Mouse (Mus musculus) lung, embryonic 15.5 days (tissue): Measurements from ENCODE around the gene Eif3g. TPM values are rescaled to one million over a fixed set of nuclear protein-coding genes. Genes with fewer than 3 reads are reported as not detected.
A peak's percentile ranks its signal among the peaks of the same experiment; 100 is the strongest.

ENCODE experiments used
- ATAC-seq: fragments of 200-750 bp; cut with Nextera tagmentation; 2 replicates; pipeline ENCODE4 v1.8.0; 2017; ENCODE audit warnings: moderate number of reproducible peaks, borderline replicate concordance; ENCODE audit not compliant: low FRiP score, low TSS enrichment; ENCODE audit errors: extremely low read depth
- H3K27ac ChIP-seq: fragments of 300-500 bp; sonication (generic); 2 replicates; pipeline ENCODE4 v1.5.1; 2015; ENCODE audit warnings: moderate library complexity, mild to moderate bottlenecking, inconsistent platforms
- H3K27me3 ChIP-seq: fragments of 300-500 bp; sonication (generic); 2 replicates; pipeline ENCODE4 v1.6.1; 2015; ENCODE audit warnings: inconsistent platforms
- H3K36me3 ChIP-seq: fragments of 300-500 bp; sonication (generic); 2 replicates; pipeline ENCODE4 v1.6.1; 2015; ENCODE audit warnings: inconsistent platforms
- H3K4me1 ChIP-seq: fragments of 300-500 bp; sonication (generic); 2 replicates; pipeline ENCODE4 v1.6.1; 2015; ENCODE audit warnings: inconsistent platforms
- H3K4me2 ChIP-seq: fragments of 300-500 bp; sonication (generic); 2 replicates; pipeline ENCODE4 v1.6.1; 2015; ENCODE audit warnings: inconsistent platforms, mild to moderate bottlenecking, moderate library complexity
- H3K4me3 ChIP-seq: fragments of 300-500 bp; sonication (generic); 2 replicates; pipeline ENCODE4 v1.5.1; 2015; ENCODE audit warnings: mild to moderate bottlenecking, inconsistent platforms
- H3K9ac ChIP-seq: fragments of 300-500 bp; sonication (generic); 2 replicates; pipeline ENCODE4 v1.6.1; 2015; ENCODE audit warnings: inconsistent platforms
- H3K9me3 ChIP-seq: fragments of 300-500 bp; sonication (generic); 2 replicates; pipeline ENCODE4 v1.6.1; 2016; ENCODE audit warnings: inconsistent platforms
- WGBS: fragments of 180-500 bp; shearing (Covaris S2); methylation state at CpG from one replicate; pipeline ENCODE4 v1.1.7; 2015; 5-methylcytosine and 5-hydroxymethylcytosine counted together
- microRNA-seq: library from miRNA; unstranded; fragments of <30 nt; microRNA quantifications from one replicate; pipeline ENCODE4, GENCODE M21; 2016
- polyA plus RNA-seq: library from polyadenylated mRNA; unstranded; fragments of >200 nt; fragmentation: Nextera tagmentation; extraction: Ambion mirVana; gene quantifications from 2 replicates; pipeline ENCODE4 v1.2.1, GENCODE M21; 2015

The Eif3g gene
- polyA plus RNA-seq, 1 experiment from 2014 or later = 281 TPM

GRCm38 (mm10) chr9:20870211-20871173, 27.9 kb downstream of the Eif3g start:
- Histone ChIP-seq H3K27ac (no peak overlapping the region), H3K9ac (no peak overlapping the region), H3K36me3 (peaks cover 3% of the 10 kb centered on the region; the same call in 1 of the 2 replicates), H3K4me3 (no peak overlapping the region), H3K4me2 (no peak overlapping the region), H3K27me3 (peaks cover 38% of the 10 kb centered on the region), H3K4me1 (peaks cover 8% of the 10 kb centered on the region; the same call in 1 of the 2 replicates), H3K9me3 (no peaks in the 10 kb centered on the region)
- 71% methylated on average over 12 of the region's 12 CpGs for WGBS
- ATAC-seq = no peak

GRCm38 (mm10) chr9:20869246-20869645, 29.2 kb downstream of the Eif3g start:
- Histone ChIP-seq H3K4me1 (peaks cover 8% of the 10 kb centered on the region; the same call in 1 of the 2 replicates), H3K4me3 (peak overlapping the region; percentile 67), H3K27me3 (peaks cover 38% of the 10 kb centered on the region), H3K27ac (no peak overlapping the region), H3K9me3 (no peaks in the 10 kb centered on the region), H3K9ac (peak overlapping the region; percentile 54; the same call in 1 of the 2 replicates), H3K4me2 (peak overlapping the region; percentile 85), H3K36me3 (peaks cover 3% of the 10 kb centered on the region; the same call in 1 of the 2 replicates)
- 4% methylated on average over 19 of the region's 19 CpGs for WGBS
- no peak for ATAC-seq

- Histone ChIP-seq H3K36me3 (peaks cover 3% of the 10 kb centered on the region; the same call in 1 of the 2 replicates), H3K27me3 (peaks cover 38% of the 10 kb centered on the region), H3K4me2 (peak within 1 kb of the TSS; percentile 85), H3K9me3 (no peaks in the 10 kb centered on the region), H3K4me3 (peak within 1 kb of the TSS; percentile 67), H3K9ac (peak within 1 kb of the TSS; percentile 54), H3K4me1 (peaks cover 8% of the 10 kb centered on the region; the same call in 1 of the 2 replicates), H3K27ac (no peak within 1 kb of the TSS)
- ATAC-seq = peak; percentile 55
- 4% methylated on average over 53 of the region's 53 CpGs for WGBS
These were observed 29.9 kb downstream of the Eif3g start, which contains the start of gene A230050P20Rik for GRCm38 (mm10) chr9:20868448-20869001. TSS of gene A230050P20Rik (plus strand) at chr9:20868642.

- Histone ChIP-seq H3K27me3 (peaks cover 38% of the 10 kb centered on the region), H3K9me3 (no peaks in the 10 kb centered on the region)
- 52% methylated on average over 3 of the region's 3 CpGs for WGBS
These were observed 31.5 kb downstream of the Eif3g start for GRCm38 (mm10) chr9:20866879-20867278.

GRCm38 (mm10) chr9:20862225-20862624, 36.2 kb downstream of the Eif3g start:
- no peaks in the 10 kb centered on the region for H3K9me3 ChIP-seq
- H3K4me1 ChIP-seq = no peaks in the 10 kb centered on the region
- H3K27ac ChIP-seq = no peak overlapping the region
- no peak overlapping the region for H3K9ac ChIP-seq
- H3K4me2 ChIP-seq = no peak overlapping the region
- H3K27me3 ChIP-seq = peaks cover 5% of the 10 kb centered on the region
- 45% methylated on average over 4 of the region's 4 CpGs for WGBS
- no peak overlapping the region for H3K4me3 ChIP-seq
- no peak for ATAC-seq
- H3K36me3 ChIP-seq = no peaks in the 10 kb centered on the region

More at GRCm38 (mm10) chr9:20866879-20867278, 31.5 kb downstream of the Eif3g start:
- no peak overlapping the region for H3K27ac ChIP-seq
- H3K9ac ChIP-seq = no peak overlapping the region
- H3K4me1 ChIP-seq = peaks cover 8% of the 10 kb centered on the region; the same call in 1 of the 2 replicates
- H3K4me3 ChIP-seq = no peak overlapping the region
- H3K4me2 ChIP-seq = no peak overlapping the region
- ATAC-seq = no peak
- peaks cover 3% of the 10 kb centered on the region; the same call in 1 of the 2 replicates for H3K36me3 ChIP-seq

- no peak for ATAC-seq
- Histone ChIP-seq H3K4me1 (no peaks in the 10 kb centered on the region), H3K36me3 (no peaks in the 10 kb centered on the region), H3K4me2 (no peak overlapping the region), H3K9me3 (no peaks in the 10 kb centered on the region), H3K9ac (no peak overlapping the region), H3K27me3 (peaks cover under 1% of the 10 kb centered on the region), H3K4me3 (no peak overlapping the region), H3K27ac (no peak overlapping the region)
- 6% methylated on average over 4 of the region's 4 CpGs for WGBS
These were observed 36.6 kb downstream of the Eif3g start for GRCm38 (mm10) chr9:20861821-20862220.

GRCm38 (mm10) chr9:20859926-20860325, 38.5 kb downstream of the Eif3g start:
- Histone ChIP-seq H3K4me2 (no peak overlapping the region), H3K4me3 (no peak overlapping the region), H3K9ac (no peak overlapping the region), H3K4me1 (no peaks in the 10 kb centered on the region), H3K27me3 (no peaks in the 10 kb centered on the region), H3K9me3 (no peaks in the 10 kb centered on the region), H3K27ac (no peak overlapping the region), H3K36me3 (no peaks in the 10 kb centered on the region)
- ATAC-seq = no peak
- 41% methylated on average over 6 of the region's 6 CpGs for WGBS

GRCm38 (mm10) chr9:20857131-20857530, 41.3 kb downstream of the Eif3g start:
- no peaks in the 10 kb centered on the region for H3K36me3 ChIP-seq
- no peaks in the 10 kb centered on the region for H3K4me1 ChIP-seq
- no peaks in the 10 kb centered on the region for H3K9me3 ChIP-seq
- H3K4me2 ChIP-seq = no peak overlapping the region
- H3K9ac ChIP-seq = no peak overlapping the region
- H3K27me3 ChIP-seq = no peaks in the 10 kb centered on the region
- H3K4me3 ChIP-seq = no peak overlapping the region
- ATAC-seq = no peak
- 9% methylated on average over 6 of the region's 6 CpGs for WGBS
- H3K27ac ChIP-seq = no peak overlapping the region

- no peak overlapping the region for H3K27ac ChIP-seq
- no peak overlapping the region for H3K9ac ChIP-seq
- H3K36me3 ChIP-seq = no peaks in the 10 kb centered on the region
- no peak overlapping the region for H3K4me3 ChIP-seq
- no peak for ATAC-seq
- H3K27me3 ChIP-seq = no peaks in the 10 kb centered on the region
- H3K9me3 ChIP-seq = no peaks in the 10 kb centered on the region
- no peak overlapping the region for H3K4me2 ChIP-seq
- WGBS = 76% methylated on average over 2 of the region's 2 CpGs
- no peaks in the 10 kb centered on the region for H3K4me1 ChIP-seq
These were observed 48.2 kb downstream of the Eif3g start for GRCm38 (mm10) chr9:20850179-20850578.

Small RNA genes within 50 kb of the gene (microRNA-seq; reads per million reads assigned to microRNA genes)
- gene Mir7081 = 0.56 reads per million

Other genes starting within 250 kb of the Eif3g start
- 51.8 and 54.8 TPM in 2 replicates for gene Pin1, start 246.5 kb downstream of the Eif3g start, polyA plus RNA-seq
- gene Olfm2, start 152.3 kb downstream of the Eif3g start, polyA plus RNA-seq = 2.7 and 2.8 TPM in 2 replicates
- gene Col5a3, start 83.6 kb downstream of the Eif3g start, polyA plus RNA-seq = 0.99 and 1.4 TPM in 2 replicates
- not detected in 2 replicates for gene Rdh8, start 80.1 kb downstream of the Eif3g start, polyA plus RNA-seq
- gene A230050P20Rik, start 30.0 kb downstream of the Eif3g start, polyA plus RNA-seq = 15.7 and 18.6 TPM in 2 replicates
- gene Angptl6, start 18.9 kb downstream of the Eif3g start, polyA plus RNA-seq = 2.8 and 3.4 TPM in 2 replicates
- gene Ppan, start 10.4 kb downstream of the Eif3g start, polyA plus RNA-seq = 67.3 and 71.3 TPM in 2 replicates
- gene Dnmt1, start 61.3 kb upstream of the Eif3g start, polyA plus RNA-seq = 101 and 104 TPM in 2 replicates
- 63.4 and 65.2 TPM in 2 replicates for gene S1pr2, start 78.2 kb upstream of the Eif3g start, polyA plus RNA-seq
- gene Mrpl4, start 104.1 kb upstream of the Eif3g start, polyA plus RNA-seq = 157 and 160 TPM in 2 replicates
- 55.1 and 57.5 TPM in 2 replicates for gene Icam1, start 117.4 kb upstream of the Eif3g start, polyA plus RNA-seq
- 2.4 and 2.9 TPM in 2 replicates for gene Icam4, start 130.8 kb upstream of the Eif3g start, polyA plus RNA-seq
- gene Icam5, start 133.4 kb upstream of the Eif3g start, polyA plus RNA-seq = 0.17 and 0.23 TPM in 2 replicates
- 0.76 and 2.1 TPM in 2 replicates for gene Zglp1, start 168.5 kb upstream of the Eif3g start, polyA plus RNA-seq
- 0.29 and 0.47 TPM in 2 replicates for gene Gm49373, start 174.5 kb upstream of the Eif3g start, polyA plus RNA-seq
- 55.3 and 56.9 TPM in 2 replicates for gene Fdx1l, start 175.0 kb upstream of the Eif3g start, polyA plus RNA-seq
- gene Gm38431, start 193.4 kb upstream of the Eif3g start, polyA plus RNA-seq = 2.4 and 2.5 TPM in 2 replicates
- gene Raver1, start 193.4 kb upstream of the Eif3g start, polyA plus RNA-seq = 62.0 and 65.4 TPM in 2 replicates
- 12.7 and 15.6 TPM in 2 replicates for gene Tyk2, start 232.6 kb upstream of the Eif3g start, polyA plus RNA-seq